Mouse (Mus musculus) bone marrow, adult 2 months (tissue): ENCODE measurements around the gene Tmem182.

ENCODE experiments used
- CTCF ChIP-seq: fragments of 200-500 bp; IDR thresholded peaks from 2 replicates; pipeline ENCODE4 v1.5.1; 2011; ENCODE audit warnings: low read length, control low read depth; ENCODE audit not compliant: control insufficient read depth, insufficient read depth
- POLR2A ChIP-seq: fragments of 200-500 bp; IDR thresholded peaks from 2 replicates; pipeline ENCODE4 v1.6.1; 2011; ENCODE audit warnings: low read depth, mild to moderate bottlenecking, control low read depth, low read length, borderline replicate concordance; ENCODE audit not compliant: control insufficient read depth

DNA sequence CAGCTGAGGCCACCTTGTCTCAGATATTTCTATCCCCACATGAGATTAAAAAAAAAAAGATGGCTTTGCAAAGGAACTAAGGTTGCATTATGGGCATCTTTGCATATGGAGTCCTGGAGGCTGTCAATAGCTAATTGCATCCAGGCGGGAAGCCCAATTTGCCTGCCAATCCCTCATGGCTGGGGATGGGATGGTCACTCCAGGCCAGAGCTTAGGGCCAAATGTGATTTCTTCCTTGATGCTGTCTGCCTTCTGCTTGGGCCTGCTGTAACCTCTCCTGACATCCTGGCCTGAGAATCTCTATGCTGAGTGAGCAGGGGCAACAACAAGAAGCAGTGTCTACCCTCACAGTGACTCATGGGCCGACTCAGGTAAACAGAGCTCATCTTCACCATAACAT lies 78.5 kb downstream of the Tmem182 start:
- TF ChIP-seq CTCF (no peak), POLR2A (no peak)
